Mouse (Mus musculus) CD4-positive, CD25-positive, alpha-beta regulatory T cell, adult 9 weeks (primary cell): Measurements from ENCODE around the gene Tmem254b. TPM values are rescaled to one million over a fixed set of nuclear protein-coding genes. Genes with fewer than 3 reads are reported as not detected.

Source experiments
- polyA plus RNA-seq: library from polyadenylated mRNA; unstranded; fragments of 100-300 nt; shearing (Covaris generic); gene quantifications from one replicate; pipeline ENCODE4 v1.2.1, GENCODE M21; 2017

Gene Tmem254b
- 56.3 TPM for polyA plus RNA-seq

DNA sequence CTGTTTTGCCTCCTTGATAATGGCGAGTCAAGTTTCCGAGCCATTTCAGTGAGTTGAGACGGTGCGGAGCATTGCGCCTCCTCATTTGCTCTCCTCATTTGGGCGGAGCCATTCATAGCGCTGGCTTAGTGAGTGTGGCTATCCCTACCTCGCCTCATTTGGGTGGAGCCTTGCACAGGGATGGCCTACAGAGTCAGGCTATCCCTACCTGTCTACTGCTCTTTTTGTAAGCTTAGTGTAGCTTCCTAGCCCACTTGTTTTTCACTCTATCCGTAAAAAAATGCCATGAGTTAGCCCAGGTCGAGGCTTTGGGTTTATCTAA is at the start of gene Tmem254b:
Gene Tmem254b, minus strand, starts transcription at position 116 of the 322 bp plus-strand sequence.

GRCm38 (mm10) chr14:26182380-26182779 is 24.5 kb downstream of the Tmem254b start, which contains the start of gene Plac9b:
Gene Plac9b, minus strand, starts transcription at chr14:26182480.

Other genes with a start within 250 kb of the Tmem254b start
- gene Duxbl1, start 228.5 kb downstream of the Tmem254b start, polyA plus RNA-seq = not detected
- gene Gm9780, start 164.3 kb downstream of the Tmem254b start, polyA plus RNA-seq = not detected
- 164 TPM for gene Tmem254c, start 139.7 kb downstream of the Tmem254b start, polyA plus RNA-seq
- gene Cphx2, start 125.5 kb downstream of the Tmem254b start, polyA plus RNA-seq = not detected
- not detected for gene Cphx3, start 124.7 kb downstream of the Tmem254b start, polyA plus RNA-seq
- gene Duxbl2, start 88.7 kb downstream of the Tmem254b start, polyA plus RNA-seq = not detected
- not detected for gene Plac9b, start 24.6 kb downstream of the Tmem254b start, polyA plus RNA-seq
- gene Duxbl3, start 50.9 kb upstream of the Tmem254b start, polyA plus RNA-seq = not detected